Mouse (Mus musculus) erythroblast, embryonic 14.5 days (primary cell): ENCODE measurements around the gene Tspan31. TPM values are rescaled to one million over a fixed set of nuclear protein-coding genes. Genes with fewer than 3 reads are reported as not detected.
A peak's percentile ranks its signal among the peaks of the same experiment; 100 is the strongest.

Source experiments
- H3K27me3 ChIP-seq: 2 replicates; pipeline ENCODE4 v1.6.1; 2012; ENCODE audit warnings: inconsistent platforms; ENCODE audit not compliant: control insufficient read depth
- H3K36me3 ChIP-seq: 2 replicates; pipeline ENCODE4 v1.6.1; 2012; ENCODE audit warnings: mild to moderate bottlenecking, inconsistent platforms; ENCODE audit not compliant: control insufficient read depth
- H3K4me1 ChIP-seq: 2 replicates; pipeline ENCODE4 v1.6.1; 2012; ENCODE audit warnings: inconsistent platforms; ENCODE audit not compliant: control insufficient read depth
- H3K4me3 ChIP-seq: replicated peaks from 2 replicates; pipeline ENCODE3; 2012; ENCODE audit warnings: moderate library complexity, mild to moderate bottlenecking, inconsistent platforms
- H3K9me3 ChIP-seq: 2 replicates; pipeline ENCODE4 v1.6.1; 2012; ENCODE audit warnings: low read length, inconsistent platforms, mixed read lengths; ENCODE audit not compliant: control insufficient read depth
- GATA1 ChIP-seq: IDR thresholded peaks from 2 replicates; pipeline ENCODE4 v1.6.1; 2012; ENCODE audit warnings: low read length, inconsistent platforms, mixed read lengths
- TAL1 ChIP-seq: IDR thresholded peaks from 3 replicates; pipeline ENCODE4 v1.6.1; 2012; ENCODE audit warnings: low read length, inconsistent platforms, mixed read lengths
- polyA plus RNA-seq: library from polyadenylated mRNA; stranded (reverse); fragments of >175 nt; gene quantifications from 2 replicates; pipeline ENCODE4 v1.2.3, GENCODE M21; 2012

Tspan31 gene
- 1.3 and 1.6 TPM in 2 replicates for polyA plus RNA-seq

DNA sequence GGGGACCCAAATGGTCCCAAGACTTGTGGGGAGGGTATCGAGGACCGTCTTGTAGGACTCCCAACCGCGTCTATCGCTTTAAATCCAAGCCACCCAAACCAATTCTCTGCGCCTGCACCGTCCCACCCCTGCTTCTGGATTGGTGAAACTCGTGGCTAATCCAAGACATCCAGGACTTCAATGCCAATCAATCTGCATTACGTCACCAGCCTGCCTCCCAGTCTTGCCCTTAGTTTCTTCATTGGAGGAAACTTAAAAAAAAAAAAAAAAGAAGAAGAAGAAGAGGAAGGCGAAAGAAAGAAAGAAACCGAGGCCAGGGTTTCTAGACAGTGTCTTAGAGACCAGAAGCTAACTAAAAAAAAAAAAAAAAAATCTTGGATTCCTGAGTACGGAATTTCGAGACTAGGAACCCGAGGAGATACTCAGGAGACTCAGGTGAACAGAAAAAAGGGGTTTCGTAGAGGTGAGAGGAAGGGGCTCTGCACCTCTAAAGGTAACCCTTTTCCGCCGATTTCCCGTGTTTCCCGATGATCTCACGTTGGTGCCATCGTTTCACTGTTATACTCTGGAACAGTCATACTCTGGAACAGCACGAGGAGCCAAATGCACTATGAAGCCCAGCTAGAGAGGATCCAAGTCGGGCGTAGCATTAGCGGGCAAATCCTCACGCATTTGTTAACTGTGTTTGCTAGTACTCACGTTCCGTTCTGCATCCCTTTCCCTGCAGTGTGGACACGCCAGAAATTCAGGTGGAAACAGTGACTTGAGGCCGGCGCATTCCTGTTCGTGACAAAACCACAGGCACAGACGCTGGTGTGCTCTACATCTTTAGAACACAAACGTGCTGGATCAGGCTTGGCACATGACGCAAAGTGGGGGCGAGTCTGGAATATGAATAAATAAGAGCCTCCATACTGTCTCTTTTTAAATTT lies at the start of gene Tspan31:
TSS of gene Tspan31 (minus strand) at position 75 of the 932 bp plus-strand sequence.
- H3K4me3 ChIP-seq, result peak within 1 kb of the TSS; percentile 71
- H3K4me1 ChIP-seq, result peaks cover 47% of the 10 kb centered on the region
- peaks cover 35% of the 10 kb centered on the region for H3K36me3 ChIP-seq
- TF ChIP-seq TAL1 (no peak), GATA1 (no peak)
- H3K9me3 ChIP-seq, result no peaks in the 10 kb centered on the region
- H3K27me3 ChIP-seq, result peaks cover 8% of the 10 kb centered on the region

DNA sequence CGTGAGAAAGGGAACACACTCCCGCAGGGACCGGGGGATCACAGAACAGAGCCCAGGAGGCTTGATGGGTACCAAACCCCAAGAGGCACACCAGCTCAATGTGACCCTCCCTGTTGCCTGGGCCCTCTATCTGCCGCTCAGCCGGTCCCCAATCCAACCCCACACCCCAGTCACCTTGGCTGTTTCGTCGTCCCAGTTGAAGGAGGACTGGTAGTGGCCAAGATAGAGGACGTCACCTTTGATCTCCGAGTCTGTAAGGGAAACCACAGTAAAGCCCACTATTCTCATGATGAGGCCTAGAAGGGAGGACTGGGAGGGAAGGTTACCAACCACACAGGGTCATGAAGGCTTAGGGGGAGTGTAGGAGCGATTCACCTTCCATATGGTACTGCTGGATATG lies 49.2 kb upstream of the Tspan31 start:
- no peaks in the 10 kb centered on the region for H3K9me3 ChIP-seq
- no peak overlapping the region for H3K4me3 ChIP-seq
- H3K4me1 ChIP-seq, result peaks cover 43% of the 10 kb centered on the region
- no peaks in the 10 kb centered on the region for H3K27me3 ChIP-seq
- peaks cover 53% of the 10 kb centered on the region for H3K36me3 ChIP-seq
- TF ChIP-seq GATA1 (no peak), TAL1 (no peak)

DNA sequence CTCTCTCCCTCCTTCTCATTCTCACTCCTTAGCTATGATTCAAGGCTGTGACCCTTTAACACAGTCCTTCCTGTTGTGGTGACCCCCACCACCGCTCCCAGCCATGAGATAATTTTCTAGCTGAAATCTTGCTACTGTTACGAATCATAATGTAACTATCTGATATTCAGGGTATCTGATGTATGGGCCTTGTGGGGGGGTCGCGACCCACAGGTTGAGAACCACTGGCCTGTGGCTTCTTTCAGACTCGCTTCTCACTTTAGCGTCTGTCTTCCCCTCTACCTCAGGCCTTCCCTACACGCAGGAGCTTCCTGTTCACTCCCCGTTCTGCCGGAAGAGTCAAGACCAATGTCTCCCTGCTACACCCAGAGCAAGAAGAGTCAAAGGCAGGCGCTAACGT lies 48.4 kb upstream of the Tspan31 start:
- no peaks in the 10 kb centered on the region for H3K27me3 ChIP-seq
- H3K36me3 ChIP-seq, result peaks cover 56% of the 10 kb centered on the region
- no peak overlapping the region for H3K4me3 ChIP-seq
- TF ChIP-seq GATA1 (no peak), TAL1 (no peak)
- H3K4me1 ChIP-seq, result peaks cover 41% of the 10 kb centered on the region
- H3K9me3 ChIP-seq, result no peaks in the 10 kb centered on the region

DNA sequence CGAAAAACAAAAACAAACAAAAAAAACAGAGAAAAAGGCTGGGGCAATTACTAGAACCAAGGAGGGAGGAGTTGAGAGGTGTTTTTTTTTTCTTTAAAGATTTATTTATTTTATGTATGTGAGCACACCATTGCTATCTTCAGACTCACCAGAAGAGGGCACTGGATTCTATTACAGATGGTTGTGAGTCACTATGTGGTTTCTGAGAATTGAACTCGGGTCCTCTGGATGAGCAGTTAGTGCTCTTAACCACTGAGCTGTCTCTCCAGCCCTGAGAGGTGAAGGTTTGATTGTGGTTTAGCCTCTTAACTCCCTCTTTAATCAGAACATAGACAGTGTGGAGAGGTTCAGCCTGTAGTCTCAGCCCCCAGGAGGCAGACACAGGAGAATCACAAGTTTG lies 45.0 kb upstream of the Tspan31 start:
- no peaks in the 10 kb centered on the region for H3K9me3 ChIP-seq
- no peak overlapping the region for H3K4me3 ChIP-seq
- peaks cover 78% of the 10 kb centered on the region for H3K36me3 ChIP-seq
- no peaks in the 10 kb centered on the region for H3K27me3 ChIP-seq
- peaks cover 10% of the 10 kb centered on the region for H3K4me1 ChIP-seq
- TF ChIP-seq GATA1, result no peak

DNA sequence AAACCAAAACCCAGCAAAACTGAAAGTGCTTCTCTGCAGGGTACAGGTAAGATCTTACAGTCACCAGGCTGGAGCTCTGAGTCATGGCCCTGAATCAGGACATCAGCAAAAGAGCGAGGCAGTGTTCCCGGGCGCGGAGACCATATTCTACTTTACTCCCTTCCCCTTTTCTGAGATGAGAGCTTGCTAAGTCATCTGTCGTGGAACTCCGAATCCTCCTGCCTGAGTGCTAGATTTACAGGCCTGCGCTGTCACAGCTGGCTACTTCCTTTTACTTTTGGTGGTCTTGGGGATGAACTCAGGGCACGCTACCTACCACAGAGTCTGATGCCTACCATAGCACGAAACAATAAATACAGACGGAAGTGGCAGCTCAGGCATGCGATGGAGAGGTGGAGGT lies 44.3 kb upstream of the Tspan31 start:
- no peak for TF ChIP-seq GATA1
- TF ChIP-seq TAL1, result no peak
- Histone ChIP-seq H3K36me3 (peaks cover 72% of the 10 kb centered on the region), H3K4me1 (peaks cover 7% of the 10 kb centered on the region), H3K27me3 (no peaks in the 10 kb centered on the region), H3K4me3 (no peak overlapping the region), H3K9me3 (no peaks in the 10 kb centered on the region)

- Histone ChIP-seq H3K4me1 (peaks cover 24% of the 10 kb centered on the region), H3K36me3 (peaks cover 58% of the 10 kb centered on the region), H3K9me3 (no peaks in the 10 kb centered on the region), H3K4me3 (no peak overlapping the region), H3K27me3 (no peaks in the 10 kb centered on the region)
- no peak for TF ChIP-seq GATA1
- no peak for TF ChIP-seq TAL1
Measured at GRCm38 (mm10) chr10:127111001-127111887, 41.2 kb upstream of the Tspan31 start.

GRCm38 (mm10) chr10:127108262-127108583 lies 38.2 kb upstream of the Tspan31 start:
- Histone ChIP-seq H3K9me3 (no peaks in the 10 kb centered on the region), H3K36me3 (peaks cover 50% of the 10 kb centered on the region), H3K4me3 (no peak overlapping the region), H3K27me3 (no peaks in the 10 kb centered on the region), H3K4me1 (peaks cover 31% of the 10 kb centered on the region)
- TF ChIP-seq TAL1, result no peak
- TF ChIP-seq GATA1, result no peak

- Histone ChIP-seq H3K27me3 (no peaks in the 10 kb centered on the region), H3K36me3 (peaks cover 48% of the 10 kb centered on the region), H3K4me1 (peaks cover 31% of the 10 kb centered on the region), H3K4me3 (peak overlapping the region; percentile 25), H3K9me3 (no peaks in the 10 kb centered on the region)
- TF ChIP-seq GATA1 (no peak), TAL1 (no peak)
Measured at GRCm38 (mm10) chr10:127107563-127108261, 37.6 kb upstream of the Tspan31 start.

DNA sequence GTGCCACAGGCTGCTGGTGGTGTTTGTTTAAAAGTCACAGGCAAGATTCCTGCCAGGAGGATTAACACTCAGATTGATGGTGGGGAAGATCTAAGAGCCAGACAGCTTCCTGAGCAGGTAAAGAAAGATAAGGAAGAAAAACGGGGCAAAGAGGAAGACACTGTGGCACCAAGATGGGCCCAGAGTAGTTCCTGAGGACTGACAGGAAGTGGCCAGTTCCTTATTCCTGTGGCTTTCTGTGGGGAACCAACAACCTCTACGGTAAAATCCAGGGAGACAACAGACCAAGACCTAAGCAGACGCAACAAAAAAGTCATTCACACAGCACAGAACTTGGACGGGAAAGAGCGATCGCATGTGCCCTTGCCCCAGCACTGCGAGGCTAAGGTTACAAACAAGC lies 33.6 kb upstream of the Tspan31 start:
- Histone ChIP-seq H3K9me3 (no peaks in the 10 kb centered on the region), H3K36me3 (peaks cover 57% of the 10 kb centered on the region), H3K4me3 (no peak overlapping the region), H3K27me3 (no peaks in the 10 kb centered on the region), H3K4me1 (peaks cover 41% of the 10 kb centered on the region)
- no peak for TF ChIP-seq TAL1
- TF ChIP-seq GATA1, result no peak
